ENCODE assay signal across 8 mouse cellular contexts in the genomic region with DNA sequence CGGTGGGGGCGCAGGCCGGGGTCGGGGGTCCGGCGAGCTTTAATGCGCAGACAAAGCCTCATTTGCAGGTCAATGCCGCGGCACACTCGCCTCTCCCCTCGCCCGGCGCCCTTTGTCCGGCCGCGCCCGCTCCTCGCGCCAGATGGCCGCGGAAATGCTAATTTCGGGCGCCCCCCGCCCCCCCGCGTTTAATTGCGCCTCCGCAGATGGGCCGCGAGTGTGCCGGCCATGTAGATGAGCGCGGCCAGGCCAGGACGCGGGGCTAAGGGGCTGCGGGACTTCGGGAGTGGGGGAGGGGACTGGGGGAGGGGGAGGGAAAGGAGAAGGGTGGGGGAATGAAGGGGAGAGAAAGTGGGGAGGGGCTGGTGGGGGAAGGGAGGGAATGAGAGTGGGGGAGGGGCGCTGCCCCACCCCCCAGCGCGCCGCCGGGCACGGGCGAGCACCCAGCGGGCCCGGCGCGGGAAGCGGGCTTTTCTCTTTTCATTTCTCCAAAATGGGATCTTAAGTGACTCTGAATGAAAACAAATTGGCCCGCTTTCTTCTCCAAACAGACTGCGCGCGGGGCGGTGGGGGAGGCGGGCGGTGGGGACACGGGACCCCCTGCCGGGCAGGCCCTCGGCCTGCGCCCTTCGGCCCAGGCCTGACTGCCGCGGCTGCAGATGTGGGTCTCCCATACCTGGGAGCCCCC. TPM values are rescaled to one million over a fixed set of nuclear protein-coding genes. Genes with fewer than 3 reads are reported as not detected.
DNase-seq lines count a peak whose midpoint lies in the region; ATAC-seq and TF ChIP-seq lines count a peak whose summit lies in the region.

No protein-coding gene starts in this region.

- H3K4me2 ChIP-seq in heart, embryonic 15.5 days, result peak overlapping the region; percentile 86
- H3K4me2 ChIP-seq in limb, embryonic 15.5 days, result peak overlapping the region; percentile 88

- WGBS in heart, embryonic 15.5 days, result 1% methylated on average over 56 of the region's 63 CpGs
- 2% methylated on average over 55 of the region's 63 CpGs for WGBS in limb, embryonic 15.5 days
- 6% methylated on average over 59 of the region's 63 CpGs for WGBS in small intestine, adult 2 months

- peak overlapping the region; percentile 46 to 56; a peak in 3 of 4 replicates for H3K4me3 ChIP-seq in ES-E14 (ENCODE audit: insufficient read depth in 1 of 2, low read depth in 1 of 2, low read length in 2 of 2, poor library complexity in 1 of 2, severe bottlenecking in 1 of 2)
- H3K4me3 ChIP-seq in heart, embryonic 15.5 days, result peak overlapping the region; percentile 53
- H3K4me3 ChIP-seq in limb, embryonic 15.5 days, result peak overlapping the region; percentile 45
- H3K4me3 ChIP-seq in small intestine, adult 2 months (ENCODE audit: low read depth, low read length), result peak overlapping the region; percentile 46

- peak; percentile 7; the same call in 1 of the 2 replicates for ATAC-seq in heart, embryonic 15.5 days (replicated peaks; ENCODE audit: insufficient number of reproducible peaks, insufficient read depth, low FRiP score, low read depth)
- no peak for ATAC-seq in limb, embryonic 15.5 days (ENCODE audit: insufficient number of reproducible peaks, low FRiP score, low TSS enrichment, low read depth)

- in situ Hi-C loops in ES-E14 (cut with MboI; ENCODE audit: low sequenced_read_pairs in 2 of 2, unreplicated experiment in 2 of 2), result no loop called here

- no peak overlapping the region for H3K9ac ChIP-seq in ES-E14 (ENCODE audit: insufficient read depth, low read depth, low read length, poor library complexity, severe bottlenecking)
- H3K9ac ChIP-seq in heart, embryonic 15.5 days, result peak overlapping the region; percentile 66
- H3K9ac ChIP-seq in limb, embryonic 15.5 days, result peak overlapping the region; percentile 50

- peak; percentile 11 to 29 for DNase-seq in adrenal gland, postnatal 36 days
- DNase-seq in adrenal gland, adult 2 months, result no peak
- no peak for DNase-seq in ES-E14 (ENCODE audit: low read depth, low spot score)
- DNase-seq in cerebellum, adult 8-10 months, result no peak
- no peak for DNase-seq in thymus, postnatal 36 days

- no peak for TF ChIP-seq CTCF in small intestine, adult 2 months (IDR thresholded peaks at IDR 0.05; ENCODE audit: extremely low read depth, insufficient read length, insufficient replicate concordance, low read depth, low read length)

- peaks cover 6 to 24% of the 10 kb centered on the region in 2 experiments; a peak in 3 of 4 replicates for H3K4me1 ChIP-seq in ES-E14 (ENCODE audit: control insufficient read depth in 2 of 2, insufficient read depth in 2 of 2, low read length in 2 of 2, poor library complexity in 1 of 2)
- peaks cover 10% of the 10 kb centered on the region for H3K4me1 ChIP-seq in heart, embryonic 15.5 days (replicated peaks)
- H3K4me1 ChIP-seq in limb, embryonic 15.5 days, result peaks cover 17% of the 10 kb centered on the region
- H3K4me1 ChIP-seq in small intestine, adult 2 months (ENCODE audit: control insufficient read depth, insufficient read depth, insufficient read length, low read length), result peaks cover 2% of the 10 kb centered on the region; the same call in 1 of the 2 replicates

- no peak overlapping the region for H3K27ac ChIP-seq in ES-E14 (ENCODE audit: insufficient read depth, low read depth, low read length, poor library complexity, severe bottlenecking)
- H3K27ac ChIP-seq in heart, embryonic 15.5 days, result no peak overlapping the region
- H3K27ac ChIP-seq in limb, embryonic 15.5 days, result peak overlapping the region; percentile 54; the same call in 1 of the 2 replicates
- no peak overlapping the region for H3K27ac ChIP-seq in small intestine, adult 2 months (ENCODE audit: insufficient read depth, low read depth, low read length)

- TF ChIP-seq POLR2A in small intestine, adult 2 months (IDR thresholded peaks at IDR 0.05; ENCODE audit: low read depth, low read length), result no peak

- H3K9me3 ChIP-seq in ES-E14 (ENCODE audit: control insufficient read depth, insufficient read depth, low read depth, low read length), result no peaks in the 10 kb centered on the region
- no peaks in the 10 kb centered on the region for H3K9me3 ChIP-seq in heart, embryonic 15.5 days (replicated peaks)
- H3K9me3 ChIP-seq in limb, embryonic 15.5 days, result no peaks in the 10 kb centered on the region

- peaks cover 12% of the 10 kb centered on the region for H3K27me3 ChIP-seq in heart, embryonic 15.5 days
- 0 out of 2 replicates have a peak, but pooled peaks cover 3% of the 10 kb centered on the region for H3K27me3 ChIP-seq in limb, embryonic 15.5 days
- H3K27me3 ChIP-seq in small intestine, adult 2 months (ENCODE audit: control insufficient read depth, insufficient read depth, low read length), result peaks cover 18% of the 10 kb centered on the region

- H3K36me3 ChIP-seq in ES-E14 (ENCODE audit: control insufficient read depth, insufficient read depth, low read length, poor library complexity, severe bottlenecking), result no peaks in the 10 kb centered on the region
- H3K36me3 ChIP-seq in heart, embryonic 15.5 days, result no peaks in the 10 kb centered on the region
- no peaks in the 10 kb centered on the region for H3K36me3 ChIP-seq in limb, embryonic 15.5 days
- H3K36me3 ChIP-seq in small intestine, adult 2 months (ENCODE audit: control insufficient read depth, insufficient read depth, low read length), result no peaks in the 10 kb centered on the region

TF ChIP-seq in ES-E14, 5 proteins besides CTCF, POLR2A, EP300 and RAD21:
- TF ChIP-seq HCFC1 (IDR thresholded peaks at IDR 0.05; ENCODE audit: borderline replicate concordance, insufficient read depth, low read length) (no peak), MAFK (IDR thresholded peaks at IDR 0.05; ENCODE audit: insufficient read depth, low read depth, low read length) (no peak), ZNF384 (IDR thresholded peaks at IDR 0.05; ENCODE audit: low read depth, low read length) (no peak), ZC3H11A (IDR thresholded peaks at IDR 0.05; ENCODE audit: borderline replicate concordance, low read depth, low read length) (no peak), CHD2 (IDR thresholded peaks at IDR 0.05; ENCODE audit: low read depth, low read length) (no peak)

RNA-seq across cellular contexts. Expression of gene Cdkn1c, which starts 22.8 kb away (rescaled TPM):
- 100 to 1,000 TPM; 242 to 645 TPM for total RNA-seq in adrenal gland, postnatal 36 days (2021)
- 100 to 1,000 TPM; 239 to 672 TPM for total RNA-seq in adrenal gland, adult 2 months (2021)
- 469 and 597 TPM in 2 replicates for polyA plus RNA-seq in adrenal gland, adult 2 months (2012; rRNA removed)
- 57.9 and 85.6 TPM in 2 replicates for total RNA-seq in ES-E14 (2012; rRNA removed)
- polyA plus RNA-seq in heart, embryonic 15.5 days (2015; fragmentation: Nextera tagmentation; extraction: Ambion mirVana), result 369 and 534 TPM in 2 replicates
- polyA plus RNA-seq in limb, embryonic 15.5 days (2015; fragmentation: Nextera tagmentation; extraction: Ambion mirVana), result 1,248 and 1,513 TPM in 2 replicates
- 8.7 and 9.6 TPM in 2 replicates for polyA plus RNA-seq in small intestine, adult 2 months (2012; rRNA removed)

RNA-seq across cellular contexts. Expression of gene Slc22a18, which starts 35.5 kb away (rescaled TPM):
- total RNA-seq in adrenal gland, postnatal 36 days (2021), result 1 to 10 TPM; 1.4 to 1.5 TPM
- total RNA-seq in adrenal gland, adult 2 months (2021), result 1 to 10 TPM; 1.5 to 4.1 TPM
- polyA plus RNA-seq in adrenal gland, adult 2 months (2012; rRNA removed), result 13.3 and 17.5 TPM in 2 replicates
- 1.5 and 4.6 TPM in 2 replicates for total RNA-seq in ES-E14 (2012; rRNA removed)
- 0.82 and 1.7 TPM in 2 replicates for polyA plus RNA-seq in heart, embryonic 15.5 days (2015; fragmentation: Nextera tagmentation; extraction: Ambion mirVana)
- 2.7 and 3.3 TPM in 2 replicates for polyA plus RNA-seq in limb, embryonic 15.5 days (2015; fragmentation: Nextera tagmentation; extraction: Ambion mirVana)
- polyA plus RNA-seq in small intestine, adult 2 months (2012; rRNA removed), result 249 and 251 TPM in 2 replicates

Comparison
In these comparisons a context has a peak if more than half of its experiments do, and no peak if none do; other contexts are left out.
1. DNase-seq: peak in adrenal gland, postnatal 36 days (2 of 2); none in adrenal gland, adult 2 months (single experiment), ES-E14 (single experiment), cerebellum, adult 8-10 months (single experiment) and thymus, postnatal 36 days (0 of 2).
2. RNA of gene Cdkn1c, which starts 22.8 kb away (polyA plus RNA-seq): 1,248 to 1,513 TPM in limb, embryonic 15.5 days, 469 to 597 TPM in adrenal gland, adult 2 months and 369 to 534 TPM in heart, embryonic 15.5 days; 8.7 to 9.6 TPM in small intestine, adult 2 months; every median in the first group is over 10 times any median in the second.
3. RNA of gene Slc22a18, which starts 35.5 kb away (polyA plus RNA-seq): 249 to 251 TPM in small intestine, adult 2 months; 13.3 to 17.5 TPM in adrenal gland, adult 2 months, 2.7 to 3.3 TPM in limb, embryonic 15.5 days and 0.82 to 1.7 TPM in heart, embryonic 15.5 days; every median in the first group is over 10 times any median in the second.
4. Peak in every context shown above with its lines, with median percentiles within 50 percentile points of each other: H3K4me3 ChIP-seq.